Mouse (Mus musculus) embryonic fibroblast, embryonic 13.5 days (primary cell): ENCODE data around the gene Olfr522. TPM values are rescaled to one million over a fixed set of nuclear protein-coding genes. Genes with fewer than 3 reads are reported as not detected.

Experiments
- H3K27ac ChIP-seq: 2 replicates; pipeline ENCODE4 v1.5.1; 2012; ENCODE audit warnings: low read length, control low read depth, inconsistent platforms; ENCODE audit not compliant: insufficient read depth
- H3K4me1 ChIP-seq: 2 replicates; pipeline ENCODE4 v1.6.1; 2011; ENCODE audit warnings: low read length; ENCODE audit not compliant: control insufficient read depth, insufficient read depth
- H3K4me3 ChIP-seq: 2 replicates; pipeline ENCODE4 v1.5.1; 2011; ENCODE audit warnings: mild to moderate bottlenecking, control low read depth, low read length; ENCODE audit not compliant: insufficient read depth
- CTCF ChIP-seq: IDR thresholded peaks from 2 replicates; pipeline ENCODE4 v1.5.1; 2011; ENCODE audit warnings: mild to moderate bottlenecking, control low read depth, low read length, moderate library complexity, borderline replicate concordance; ENCODE audit not compliant: insufficient read depth
- POLR2A ChIP-seq: IDR thresholded peaks from 2 replicates; pipeline ENCODE4 v1.6.1; 2011; ENCODE audit warnings: low read depth, mild to moderate bottlenecking, control low read depth, low read length, moderate library complexity
- polyA plus RNA-seq: library from polyadenylated mRNA; stranded (reverse); fragments of >200 nt; gene quantifications from 2 replicates; pipeline ENCODE4 v1.2.4, GENCODE M21; 2011; ENCODE audit warnings: low read depth; ENCODE audit not compliant: missing spikeins, insufficient read length

Olfr522 gene
- polyA plus RNA-seq, 1 experiment = not detected

GRCm38 (mm10) chr7:140127911-140128310, 36.7 kb downstream of the Olfr522 start:
- Histone ChIP-seq H3K4me3 (no peak overlapping the region), H3K4me1 (peaks cover 2% of the 10 kb centered on the region; the same call in 1 of the 2 replicates), H3K27ac (no peak overlapping the region)
- no peak for TF ChIP-seq POLR2A
- no peak for TF ChIP-seq CTCF

- H3K27ac ChIP-seq = no peak overlapping the region
- TF ChIP-seq CTCF = no peak
- no peak for TF ChIP-seq POLR2A
- no peak overlapping the region for H3K4me3 ChIP-seq
- peaks cover 2% of the 10 kb centered on the region; the same call in 1 of the 2 replicates for H3K4me1 ChIP-seq
Observed at GRCm38 (mm10) chr7:140126934-140127333, 37.6 kb downstream of the Olfr522 start.

GRCm38 (mm10) chr7:140126022-140126350, 38.6 kb downstream of the Olfr522 start:
- Histone ChIP-seq H3K4me3 (peak overlapping the region; percentile 65), H3K27ac (no peak overlapping the region), H3K4me1 (peaks cover 2% of the 10 kb centered on the region; the same call in 1 of the 2 replicates)
- TF ChIP-seq CTCF = no peak
- TF ChIP-seq POLR2A = no peak

GRCm38 (mm10) chr7:140125278-140126021, 39.1 kb downstream of the Olfr522 start:
- H3K27ac ChIP-seq = no peak overlapping the region
- H3K4me1 ChIP-seq = peaks cover 2% of the 10 kb centered on the region; the same call in 1 of the 2 replicates
- TF ChIP-seq POLR2A (peak; percentile 86), CTCF (no peak)
- peak overlapping the region; percentile 65 for H3K4me3 ChIP-seq

GRCm38 (mm10) chr7:140124382-140124781, 40.2 kb downstream of the Olfr522 start:
- no peak overlapping the region for H3K4me3 ChIP-seq
- peaks cover 2% of the 10 kb centered on the region; the same call in 1 of the 2 replicates for H3K4me1 ChIP-seq
- no peak for TF ChIP-seq CTCF
- TF ChIP-seq POLR2A = no peak
- no peak overlapping the region for H3K27ac ChIP-seq

GRCm38 (mm10) chr7:140122765-140123164, 41.8 kb downstream of the Olfr522 start:
- Histone ChIP-seq H3K4me3 (no peak overlapping the region), H3K4me1 (peaks cover 2% of the 10 kb centered on the region; the same call in 1 of the 2 replicates), H3K27ac (0 out of 2 replicates have a peak overlapping the region, but pooled peaks have one; percentile 23)
- TF ChIP-seq CTCF (no peak), POLR2A (no peak)

GRCm38 (mm10) chr7:140121338-140121910, 43.1 kb downstream of the Olfr522 start:
- Histone ChIP-seq H3K4me1 (no peaks in the 10 kb centered on the region), H3K27ac (no peak overlapping the region), H3K4me3 (no peak overlapping the region)
- TF ChIP-seq POLR2A (no peak), CTCF (no peak)

- Histone ChIP-seq H3K4me1 (no peaks in the 10 kb centered on the region), H3K4me3 (no peak overlapping the region), H3K27ac (no peak overlapping the region)
- TF ChIP-seq POLR2A (no peak), CTCF (no peak)
Observed at GRCm38 (mm10) chr7:140120484-140120883, 44.1 kb downstream of the Olfr522 start.

GRCm38 (mm10) chr7:140116329-140117054, 48.1 kb downstream of the Olfr522 start, which contains the start of gene Echs1:
TSS of gene Echs1 (minus strand) at chr7:140116476.
- H3K27ac ChIP-seq = peak within 1 kb of the TSS; percentile 94
- TF ChIP-seq CTCF (no peak), POLR2A (peak; percentile 89)
- peak within 1 kb of the TSS; percentile 80 for H3K4me3 ChIP-seq
- no peaks in the 10 kb centered on the region for H3K4me1 ChIP-seq
